Mouse (Mus musculus): ENCODE data around the gene Adat3. TPM values are rescaled to one million over a fixed set of nuclear protein-coding genes. Genes with fewer than 3 reads are reported as not detected.

The Adat3 gene
- polyA plus RNA-seq, 1 experiment from 2014 or later: 5.0 TPM

DNA sequence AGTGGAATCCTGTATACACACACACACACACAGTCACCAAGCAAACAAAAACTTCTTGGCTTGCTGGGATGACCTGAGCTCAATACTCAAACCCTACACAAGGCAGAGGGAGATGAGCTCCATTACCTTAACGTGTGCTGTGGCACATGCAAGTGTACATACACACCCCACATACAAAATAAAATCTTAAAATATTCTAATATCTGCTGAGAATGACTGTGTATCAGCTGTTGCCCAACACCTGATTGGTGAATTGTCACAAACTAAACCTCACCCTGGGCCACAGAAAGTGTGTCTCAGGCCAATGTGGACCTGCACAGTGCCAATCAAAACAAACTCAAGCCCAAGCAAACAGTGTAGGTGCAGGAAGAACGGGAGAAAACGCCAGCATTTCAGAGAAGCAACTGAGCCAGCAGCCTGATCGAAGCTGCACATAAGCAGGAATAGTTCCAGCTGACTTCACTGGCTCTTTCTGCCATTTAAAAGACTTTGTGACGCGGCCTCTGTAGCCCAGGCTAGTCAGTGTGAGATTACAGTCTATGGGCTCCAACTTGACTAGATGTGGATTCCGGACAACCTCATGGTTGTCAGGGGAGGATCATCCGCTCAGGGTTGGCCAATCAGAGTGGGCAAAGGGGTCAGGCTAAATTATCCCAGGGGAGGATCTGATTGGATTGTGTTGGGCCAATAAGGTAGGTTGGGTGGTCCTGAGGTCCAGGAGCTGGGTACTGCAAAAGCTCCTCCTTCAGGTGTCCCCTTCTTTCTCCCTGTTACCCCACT, 17.0 kb downstream of the Adat3 start:
- H3K4me2 ChIP-seq: no peak overlapping the region
- H3K27me3 ChIP-seq (replicated peaks): no peaks in the 10 kb centered on the region
- no peak overlapping the region for H3K27ac ChIP-seq (replicated peaks)
- WGBS: 33% methylated on average over 8 of the region's 8 CpGs
- no peaks in the 10 kb centered on the region for H3K9me3 ChIP-seq (replicated peaks)
- no peak for ATAC-seq (ENCODE audit: low FRiP score)
- no peak overlapping the region for H3K9ac ChIP-seq (replicated peaks)
- no peak overlapping the region for H3K4me3 ChIP-seq (replicated peaks)
- peaks cover 25% of the 10 kb centered on the region for H3K4me1 ChIP-seq
- peaks cover 18% of the 10 kb centered on the region for H3K36me3 ChIP-seq

DNA sequence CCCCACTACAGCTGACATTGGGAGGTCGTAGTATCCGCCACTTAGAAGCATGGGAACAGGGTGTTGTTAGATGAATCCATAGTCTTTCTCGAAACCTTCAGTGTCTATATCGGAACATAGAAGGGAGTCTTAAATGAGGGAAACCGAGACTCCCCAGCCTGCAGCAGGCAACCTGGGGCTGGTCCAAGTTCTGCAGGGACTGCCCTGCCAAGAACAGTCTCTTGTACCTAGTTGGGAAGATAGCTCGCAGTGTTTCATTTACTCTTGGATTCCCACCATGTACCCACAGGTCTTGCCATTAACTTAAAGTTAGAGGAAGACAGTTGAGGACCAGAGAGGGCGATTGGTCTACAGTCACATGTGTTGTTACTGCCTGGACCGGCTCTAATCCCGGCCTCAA, 17.7 kb downstream of the Adat3 start:
- ATAC-seq (ENCODE audit: low FRiP score): no peak
- H3K27ac ChIP-seq (replicated peaks): no peak overlapping the region
- peaks cover 11% of the 10 kb centered on the region for H3K36me3 ChIP-seq
- no peaks in the 10 kb centered on the region for H3K27me3 ChIP-seq (replicated peaks)
- H3K9ac ChIP-seq (replicated peaks): no peak overlapping the region
- H3K9me3 ChIP-seq (replicated peaks): no peaks in the 10 kb centered on the region
- H3K4me1 ChIP-seq: peaks cover 32% of the 10 kb centered on the region
- H3K4me2 ChIP-seq: no peak overlapping the region
- H3K4me3 ChIP-seq (replicated peaks): no peak overlapping the region
- 89% methylated on average over 9 of the region's 9 CpGs for WGBS

DNA sequence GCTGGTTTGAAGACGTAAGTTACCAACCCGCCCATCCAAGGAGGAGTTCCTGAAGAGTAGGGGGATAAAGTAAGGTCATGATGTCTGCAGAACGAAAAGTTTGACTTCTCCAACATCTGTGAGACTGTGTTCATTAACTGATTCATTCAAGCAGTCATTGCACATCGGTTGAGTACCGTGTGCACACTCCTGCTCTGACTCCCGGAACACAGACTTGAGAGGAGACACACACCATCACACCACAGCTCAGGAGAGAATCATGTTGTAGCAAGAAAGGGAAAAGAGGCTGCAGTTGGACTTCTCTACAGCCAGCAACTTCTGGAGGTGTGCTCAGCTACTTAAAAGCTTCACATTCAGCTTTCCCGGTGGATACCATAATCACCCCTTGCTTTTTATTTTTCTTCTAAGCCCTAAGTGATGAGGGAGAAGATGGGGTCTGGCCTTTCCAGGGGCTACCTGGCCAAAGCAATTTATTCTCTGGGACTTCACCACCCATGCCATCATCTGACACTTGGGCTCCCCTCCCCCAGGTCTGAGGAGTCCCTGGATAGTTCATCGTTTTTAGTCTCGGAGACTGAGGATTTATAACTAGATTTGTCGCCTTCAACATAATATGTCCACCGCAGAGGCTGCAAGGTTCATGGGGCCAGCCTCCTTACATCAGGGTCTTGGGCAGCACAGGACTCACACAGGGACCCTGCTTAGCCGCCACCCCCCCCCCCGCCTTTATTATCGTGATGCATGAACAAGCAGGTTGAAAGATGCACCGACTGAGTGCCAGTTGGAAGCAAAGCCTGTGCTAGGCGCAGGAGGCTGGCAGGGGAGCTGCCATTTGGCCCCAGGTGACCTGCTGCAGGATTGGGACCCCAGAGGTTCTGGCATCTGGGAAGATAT, 18.4 kb downstream of the Adat3 start:
- Histone ChIP-seq H3K27ac (replicated peaks) (peak overlapping the region; percentile 93), H3K4me3 (replicated peaks) (peak overlapping the region; percentile 86), H3K4me2 (peak overlapping the region; percentile 69), H3K4me1 (peaks cover 39% of the 10 kb centered on the region), H3K36me3 (peaks cover 4% of the 10 kb centered on the region; the same call in 1 of the 2 replicates), H3K27me3 (replicated peaks) (no peaks in the 10 kb centered on the region), H3K9me3 (replicated peaks) (no peaks in the 10 kb centered on the region), H3K9ac (replicated peaks) (peak overlapping the region; percentile 51)
- ATAC-seq (ENCODE audit: low FRiP score): no peak
- 49% methylated on average over 16 of the region's 16 CpGs for WGBS

DNA sequence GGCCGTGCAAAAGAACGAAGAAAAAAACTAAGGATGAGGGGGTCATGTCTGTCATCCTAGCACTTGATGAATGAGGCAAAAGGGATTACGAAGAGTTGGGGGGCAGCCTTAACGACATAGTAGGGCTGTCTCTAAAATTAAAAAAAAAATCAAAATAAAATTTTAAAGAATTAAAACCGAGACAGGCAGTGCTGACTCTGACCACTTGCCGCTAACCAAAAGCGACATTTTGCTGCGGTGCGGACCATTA, 18.9 kb downstream of the Adat3 start:
- WGBS: 1% methylated on average over 9 of the region's 9 CpGs

DNA sequence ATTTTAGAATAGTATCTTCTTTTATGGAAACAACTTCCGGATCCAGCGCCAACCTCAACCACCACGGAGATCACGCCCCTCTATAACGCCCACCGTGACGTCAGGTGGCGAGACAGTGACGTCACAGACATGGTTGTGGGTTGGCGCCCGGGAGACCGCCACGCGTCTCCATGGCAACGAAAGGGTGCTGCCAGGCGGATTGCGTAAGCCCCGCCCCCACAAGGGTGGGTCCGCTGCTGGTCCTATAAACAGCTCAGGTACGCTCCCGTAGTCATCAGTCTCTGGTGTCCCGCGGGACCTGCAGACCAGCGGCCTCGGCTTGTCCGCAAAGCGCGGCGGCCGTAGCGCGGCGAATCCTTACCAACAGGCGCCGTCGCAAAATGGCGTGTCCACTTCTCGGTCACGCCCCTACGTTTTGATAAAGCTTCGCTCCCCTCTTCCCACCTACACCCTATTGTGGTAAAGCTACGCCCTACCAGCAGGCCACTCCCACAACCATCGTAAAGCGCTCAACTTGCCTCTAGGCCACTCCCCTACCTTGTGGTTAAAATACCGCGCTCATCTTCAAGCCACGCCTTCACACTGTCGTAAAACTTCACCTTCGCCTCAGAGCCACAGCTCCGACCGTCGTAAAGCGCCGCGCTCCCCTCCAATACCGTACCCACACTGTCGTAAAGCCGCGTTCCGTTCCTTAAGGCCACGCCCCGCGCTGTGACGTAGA, 19.4 kb downstream of the Adat3 start:
- WGBS: under 1% methylated on average over 64 of the region's 64 CpGs
- H3K36me3 ChIP-seq: no peaks in the 10 kb centered on the region
- H3K9ac ChIP-seq (replicated peaks): peak overlapping the region; percentile 51
- H3K27ac ChIP-seq (replicated peaks): peak overlapping the region; percentile 93
- H3K27me3 ChIP-seq (replicated peaks): no peaks in the 10 kb centered on the region
- peak overlapping the region; percentile 86 for H3K4me3 ChIP-seq (replicated peaks)
- peaks cover 43% of the 10 kb centered on the region for H3K4me1 ChIP-seq
- H3K4me2 ChIP-seq: peak overlapping the region; percentile 69
- peak; percentile 96 for ATAC-seq (ENCODE audit: low FRiP score)
- H3K9me3 ChIP-seq (replicated peaks): no peaks in the 10 kb centered on the region

More for the DNA sequence above, 18.9 kb downstream of the Adat3 start:
- Histone ChIP-seq H3K9me3 (replicated peaks) (no peaks in the 10 kb centered on the region), H3K27me3 (replicated peaks) (no peaks in the 10 kb centered on the region), H3K4me1 (peaks cover 43% of the 10 kb centered on the region), H3K4me2 (peak overlapping the region; percentile 69), H3K27ac (replicated peaks) (peak overlapping the region; percentile 93), H3K9ac (replicated peaks) (peak overlapping the region; percentile 51), H3K4me3 (replicated peaks) (peak overlapping the region; percentile 86), H3K36me3 (no peaks in the 10 kb centered on the region)
- no peak for ATAC-seq (ENCODE audit: low FRiP score)

DNA sequence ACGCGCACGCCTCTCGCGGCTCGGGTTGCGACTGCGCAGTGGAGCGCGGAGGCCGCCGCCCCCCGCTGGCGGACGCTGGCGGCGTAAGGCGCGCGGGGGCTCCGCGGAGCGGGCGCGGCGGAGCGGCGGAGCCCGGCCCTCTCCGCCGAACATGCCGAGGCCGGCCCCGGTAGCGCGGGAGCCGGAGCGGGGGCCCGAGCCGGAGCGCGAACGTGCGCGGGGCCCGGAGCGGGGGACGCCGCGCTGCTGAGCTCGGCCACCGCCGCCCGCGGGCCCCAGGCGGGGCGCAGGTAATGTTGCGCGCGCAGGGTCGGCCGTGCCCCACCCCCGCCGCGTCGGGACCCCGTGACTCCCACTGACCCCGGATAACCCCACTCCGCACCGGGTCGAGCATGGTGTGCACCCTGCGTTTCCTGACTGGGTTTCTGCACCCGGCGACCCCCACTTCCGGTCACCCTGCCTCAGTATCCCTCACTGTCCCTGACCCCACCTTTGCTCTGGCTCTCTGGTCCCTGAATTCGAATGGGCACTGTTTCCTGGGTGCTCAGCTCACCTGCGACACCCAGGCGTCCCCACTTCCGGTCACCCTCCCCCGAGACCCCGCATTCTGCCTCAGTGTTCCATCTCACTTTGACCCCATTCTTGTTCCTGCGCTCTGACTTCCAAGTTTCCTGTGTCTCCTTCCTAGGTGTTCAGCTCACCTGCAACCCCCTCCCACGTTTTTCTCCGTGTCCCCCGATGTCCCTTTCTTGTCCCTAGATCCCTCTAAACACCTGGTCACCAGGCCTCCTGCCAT, 20.2 kb downstream of the Adat3 start, which contains the start of gene Csnk1g2:
TSS of gene Csnk1g2 (plus strand) at position 178 of the 796 bp plus-strand sequence.
- Histone ChIP-seq H3K9me3 (replicated peaks) (no peaks in the 10 kb centered on the region), H3K27me3 (replicated peaks) (no peaks in the 10 kb centered on the region), H3K9ac (replicated peaks) (peak within 1 kb of the TSS; percentile 91), H3K4me3 (replicated peaks) (peak within 1 kb of the TSS; percentile 86), H3K4me2 (peak within 1 kb of the TSS; percentile 97), H3K36me3 (no peaks in the 10 kb centered on the region), H3K4me1 (peaks cover 50% of the 10 kb centered on the region), H3K27ac (replicated peaks) (peak within 1 kb of the TSS; percentile 93)
- ATAC-seq (ENCODE audit: low FRiP score): peak; percentile 6
- WGBS: under 1% methylated on average over 84 of the region's 85 CpGs

DNA sequence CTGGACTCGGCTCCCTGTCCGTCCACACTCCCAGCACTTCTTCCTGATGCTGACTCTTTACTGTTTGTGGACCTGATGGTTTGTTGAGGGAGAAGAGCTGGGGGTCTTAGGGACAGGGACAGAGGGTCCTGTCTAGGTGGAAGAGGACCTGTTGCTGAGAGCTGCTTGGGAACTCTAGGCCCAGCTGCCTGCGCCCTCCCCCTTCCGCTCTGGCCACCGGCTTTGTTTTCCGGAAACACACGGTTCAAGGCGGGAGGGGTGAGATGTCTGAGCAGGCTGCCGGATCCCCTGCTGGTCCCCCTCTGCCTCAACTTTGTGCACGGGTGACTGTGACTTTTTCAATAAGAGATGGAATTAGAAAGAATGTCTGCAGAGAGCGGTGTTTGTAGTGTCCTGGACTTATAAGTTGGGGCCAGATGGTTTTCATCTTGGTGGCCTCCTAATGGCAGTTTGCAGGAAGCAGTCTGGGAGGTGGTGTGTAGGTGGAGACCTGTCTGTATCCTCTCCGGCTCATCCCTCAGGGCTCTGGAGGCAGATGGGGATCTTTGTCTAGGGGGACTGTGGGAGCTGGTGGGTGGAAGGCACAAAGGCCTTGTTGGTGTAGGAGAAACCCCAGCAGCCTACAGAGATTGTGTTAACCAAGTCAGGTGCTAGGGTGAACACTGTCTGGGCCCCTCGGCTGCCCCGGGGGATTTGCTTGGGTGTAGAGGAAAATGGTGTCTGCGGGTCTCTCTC, 20.9 kb downstream of the Adat3 start:
- no peaks in the 10 kb centered on the region for H3K27me3 ChIP-seq (replicated peaks)
- peak overlapping the region; percentile 97 for H3K4me2 ChIP-seq
- peak overlapping the region; percentile 86 for H3K4me3 ChIP-seq (replicated peaks)
- ATAC-seq (ENCODE audit: low FRiP score): no peak
- H3K9me3 ChIP-seq (replicated peaks): no peaks in the 10 kb centered on the region
- 17% methylated on average over 15 of the region's 15 CpGs for WGBS
- H3K27ac ChIP-seq (replicated peaks): peak overlapping the region; percentile 93
- peaks cover 50% of the 10 kb centered on the region for H3K4me1 ChIP-seq
- H3K9ac ChIP-seq (replicated peaks): peak overlapping the region; percentile 91
- H3K36me3 ChIP-seq: no peaks in the 10 kb centered on the region

DNA sequence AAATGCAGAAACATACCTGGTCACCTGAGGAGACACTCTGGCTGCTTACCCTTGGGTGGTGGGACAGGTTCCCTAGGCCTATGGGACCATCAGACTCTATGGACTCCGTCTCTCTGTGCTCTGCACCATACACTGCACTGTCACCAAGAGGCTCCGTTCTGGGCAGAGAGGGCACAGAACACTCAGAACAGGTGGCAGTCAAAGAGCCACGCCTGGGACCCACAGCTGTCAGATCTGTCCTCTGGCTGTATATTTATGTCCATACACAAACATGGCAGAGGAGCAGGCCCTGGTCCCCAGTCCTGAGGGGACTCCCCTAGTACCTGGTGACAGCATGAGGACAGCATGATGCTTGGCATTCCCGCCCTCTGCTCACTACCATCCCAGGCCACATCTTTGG, 23.1 kb downstream of the Adat3 start:
- WGBS: 90% methylated on average over 4 of the region's 4 CpGs
- no peaks in the 10 kb centered on the region for H3K27me3 ChIP-seq (replicated peaks)
- no peak overlapping the region for H3K9ac ChIP-seq (replicated peaks)
- no peak overlapping the region for H3K4me2 ChIP-seq
- peaks cover 63% of the 10 kb centered on the region for H3K4me1 ChIP-seq
- no peaks in the 10 kb centered on the region for H3K36me3 ChIP-seq
- H3K9me3 ChIP-seq (replicated peaks): no peaks in the 10 kb centered on the region
- ATAC-seq (ENCODE audit: low FRiP score): no peak
- no peak overlapping the region for H3K27ac ChIP-seq (replicated peaks)
- no peak overlapping the region for H3K4me3 ChIP-seq (replicated peaks)

DNA sequence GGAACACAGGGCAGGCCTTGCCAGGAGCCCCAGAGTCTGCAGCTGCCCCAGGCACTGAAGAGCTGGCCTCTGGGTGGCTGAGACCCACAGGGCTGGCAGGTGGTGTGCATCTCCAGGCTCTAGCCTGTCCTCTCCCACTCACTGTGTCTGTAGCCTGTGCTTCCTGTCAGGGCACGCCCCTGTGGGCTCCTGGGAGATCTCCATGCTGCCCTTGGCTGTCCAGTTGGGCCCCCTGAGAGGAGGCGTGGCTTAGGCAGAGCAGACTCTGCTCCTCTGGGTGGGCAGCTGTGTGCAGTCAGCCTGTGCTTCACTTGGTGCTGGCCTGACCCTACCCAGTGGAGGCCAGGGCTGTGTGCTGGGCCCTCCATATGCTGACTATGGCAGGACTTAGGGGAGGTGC, 25.0 kb downstream of the Adat3 start:
- H3K9me3 ChIP-seq (replicated peaks): no peaks in the 10 kb centered on the region
- no peak overlapping the region for H3K9ac ChIP-seq (replicated peaks)
- no peaks in the 10 kb centered on the region for H3K36me3 ChIP-seq
- peaks cover 57% of the 10 kb centered on the region for H3K4me1 ChIP-seq
- H3K27ac ChIP-seq (replicated peaks): no peak overlapping the region
- H3K4me3 ChIP-seq (replicated peaks): no peak overlapping the region
- ATAC-seq (ENCODE audit: low FRiP score): no peak
- no peaks in the 10 kb centered on the region for H3K27me3 ChIP-seq (replicated peaks)
- H3K4me2 ChIP-seq: no peak overlapping the region
- 57% methylated on average over 2 of the region's 2 CpGs for WGBS

DNA sequence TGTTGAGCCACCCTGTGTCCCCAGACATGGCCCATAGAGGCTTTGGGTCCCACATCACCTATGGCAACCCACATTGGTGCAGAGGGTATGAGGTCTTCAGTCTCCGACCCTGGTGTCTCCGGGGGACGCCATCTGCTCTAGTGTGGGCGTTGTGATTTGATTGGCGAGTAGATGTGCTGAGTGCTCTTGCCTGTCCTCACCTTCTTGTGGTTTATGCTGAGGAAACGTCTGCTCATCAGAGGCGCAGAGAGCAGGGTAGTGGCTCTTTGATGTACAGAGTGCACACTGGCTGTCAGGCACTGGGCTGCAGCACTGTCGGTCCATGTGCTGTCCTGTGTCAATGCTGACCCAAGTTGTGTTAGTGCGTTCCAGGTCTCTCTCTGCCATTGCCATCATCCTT, 26.2 kb downstream of the Adat3 start:
- no peak overlapping the region for H3K4me2 ChIP-seq
- no peak overlapping the region for H3K4me3 ChIP-seq (replicated peaks)
- no peaks in the 10 kb centered on the region for H3K9me3 ChIP-seq (replicated peaks)
- no peaks in the 10 kb centered on the region; the same call in 1 of the 2 replicates for H3K36me3 ChIP-seq
- H3K4me1 ChIP-seq: peaks cover 47% of the 10 kb centered on the region
- WGBS: 81% methylated on average over 9 of the region's 9 CpGs
- no peak overlapping the region for H3K9ac ChIP-seq (replicated peaks)
- ATAC-seq (ENCODE audit: low FRiP score): no peak
- H3K27ac ChIP-seq (replicated peaks): no peak overlapping the region
- H3K27me3 ChIP-seq (replicated peaks): no peaks in the 10 kb centered on the region

Measured in neural tube, embryonic 15.5 days (tissue).